Mouse (Mus musculus) heart, embryonic 14.5 days (tissue): ENCODE measurements around the gene Adgrl1. TPM values are rescaled to one million over a fixed set of nuclear protein-coding genes. Genes with fewer than 3 reads are reported as not detected.

Experiments
- ATAC-seq: fragments of 200-750 bp; cut with Nextera tagmentation; 2 replicates; pipeline ENCODE4 v1.8.0; 2017; ENCODE audit warnings: low read depth, moderate TSS enrichment; ENCODE audit not compliant: insufficient number of reproducible peaks, insufficient read depth, low FRiP score
- H3K27ac ChIP-seq, 2 experiments: fragments of 200-500 bp in 1 of 2; fragments of 300-500 bp in 1 of 2; sonication (generic) in 1 of 2; replicated peaks in 1 of 2; 2 replicates each; pipeline ENCODE4 v1.5.1; 2012 to 2014; ENCODE audit warnings: low read depth in 2 of 2, low read length in 2 of 2, control low read depth in 1 of 2, mild to moderate bottlenecking in 1 of 2, mixed read lengths in 1 of 2; ENCODE audit not compliant: control insufficient read depth in 1 of 2, insufficient read depth in 1 of 2
- H3K27me3 ChIP-seq: fragments of 300-500 bp; sonication (generic); 2 replicates; pipeline ENCODE4 v1.6.1; 2014; ENCODE audit warnings: mild to moderate bottlenecking, low read length, control low read depth; ENCODE audit not compliant: control insufficient read depth, insufficient read depth
- H3K36me3 ChIP-seq: fragments of 300-500 bp; sonication (generic); 2 replicates; pipeline ENCODE4 v1.6.1; 2014; ENCODE audit warnings: mild to moderate bottlenecking, control low read depth, low read length, mixed read lengths; ENCODE audit not compliant: control insufficient read depth, insufficient read depth
- H3K4me1 ChIP-seq, 2 experiments: fragments of 200-500 bp in 1 of 2; fragments of 300-500 bp in 1 of 2; sonication (generic) in 1 of 2; 2 replicates each; pipeline ENCODE4 v1.6.1; 2012 to 2014; ENCODE audit warnings: low read length in 2 of 2, control low read depth in 1 of 2, mixed read lengths in 1 of 2; ENCODE audit not compliant: control insufficient read depth in 2 of 2, insufficient read depth in 2 of 2
- H3K4me2 ChIP-seq: fragments of 300-500 bp; sonication (generic); 2 replicates; pipeline ENCODE4 v1.6.1; 2014; ENCODE audit warnings: mild to moderate bottlenecking, low read length
- H3K4me3 ChIP-seq, 2 experiments: fragments of 200-500 bp in 1 of 2; fragments of 300-500 bp in 1 of 2; sonication (generic) in 1 of 2; 2 replicates each; pipeline ENCODE4 v1.5.1; 2012 to 2014; ENCODE audit warnings: low read length in 2 of 2, mild to moderate bottlenecking in 2 of 2, control low read depth in 1 of 2, low read depth in 1 of 2, moderate library complexity in 1 of 2; ENCODE audit not compliant: control insufficient read depth in 1 of 2, insufficient read depth in 1 of 2
- H3K9ac ChIP-seq: fragments of 300-500 bp; sonication (generic); 2 replicates; pipeline ENCODE4 v1.6.1; 2014; ENCODE audit warnings: mild to moderate bottlenecking, low read length
- H3K9me3 ChIP-seq: fragments of 300-500 bp; sonication (generic); 2 replicates; pipeline ENCODE4 v1.6.1; 2016; ENCODE audit warnings: low read length, control low read depth; ENCODE audit not compliant: control insufficient read depth
- WGBS: fragments of 180-500 bp; shearing (Covaris S2); extraction: QIAGEN DNeasy Blood & Tissue Kit; methylation state at CpG from one replicate; pipeline ENCODE4 v1.1.7; 2014; 5-methylcytosine and 5-hydroxymethylcytosine counted together
- polyA plus RNA-seq: library from polyadenylated mRNA; unstranded; fragments of >200 nt; fragmentation: Nextera tagmentation; extraction: Ambion mirVana; gene quantifications from 2 replicates; pipeline ENCODE4 v1.2.1, GENCODE M21; 2014

The Adgrl1 gene
- polyA plus RNA-seq, 1 experiment from 2014 or later, result 13.0 TPM

GRCm38 (mm10) chr8:83917566-83917965, 17.7 kb downstream of the Adgrl1 start:
- 53% methylated on average over 6 of the region's 6 CpGs for WGBS
- Histone ChIP-seq H3K36me3 (peaks cover 36% of the 10 kb centered on the region), H3K4me1 (peaks cover 24 to 29% of the 10 kb centered on the region in 2 experiments), H3K4me3 (no peak overlapping the region), H3K27me3 (no peaks in the 10 kb centered on the region), H3K27ac (no peak overlapping the region), H3K9ac (no peak overlapping the region), H3K4me2 (no peak overlapping the region), H3K9me3 (no peaks in the 10 kb centered on the region)
- ATAC-seq, result no peak

- no peak overlapping the region for H3K4me2 ChIP-seq
- no peak for ATAC-seq
- H3K27ac ChIP-seq, result no peak overlapping the region
- H3K9ac ChIP-seq, result no peak overlapping the region
- peaks cover 62% of the 10 kb centered on the region for H3K36me3 ChIP-seq
- 71% methylated on average over 3 of the region's 3 CpGs for WGBS
- no peak overlapping the region for H3K4me3 ChIP-seq
- no peaks in the 10 kb centered on the region for H3K9me3 ChIP-seq
- H3K27me3 ChIP-seq, result no peaks in the 10 kb centered on the region
- H3K4me1 ChIP-seq, result peaks cover 0 to 2% of the 10 kb centered on the region in 2 experiments; a peak in 3 of 4 replicates
Measured at GRCm38 (mm10) chr8:83921558-83921957, 21.7 kb downstream of the Adgrl1 start.

DNA sequence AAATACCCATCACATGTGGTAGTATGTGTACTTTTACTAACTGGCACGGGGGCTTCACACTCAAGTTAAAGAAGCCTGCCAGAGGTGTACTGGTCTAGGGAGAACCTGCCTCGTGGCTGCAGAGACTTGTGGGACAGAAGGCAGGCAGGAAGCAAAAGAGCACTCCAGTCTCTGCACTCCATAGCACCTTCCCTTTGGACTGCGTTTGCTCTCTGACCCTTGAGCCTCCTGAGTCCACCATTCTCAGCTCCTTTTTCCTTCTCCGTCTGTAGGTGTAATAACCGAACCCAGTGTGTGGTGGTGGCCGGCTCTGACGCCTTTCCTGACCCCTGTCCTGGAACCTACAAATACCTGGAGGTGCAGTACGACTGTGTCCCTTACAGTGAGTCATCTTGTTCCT, 22.8 kb downstream of the Adgrl1 start:
- no peak overlapping the region for H3K4me3 ChIP-seq
- ATAC-seq, result no peak
- WGBS, result 87% methylated on average over 8 of the region's 8 CpGs

GRCm38 (mm10) chr8:83924585-83924984, 24.7 kb downstream of the Adgrl1 start:
- WGBS, result 93% methylated on average over 5 of the region's 5 CpGs
- H3K4me1 ChIP-seq, result no peaks in the 10 kb centered on the region
- peaks cover 74% of the 10 kb centered on the region for H3K36me3 ChIP-seq
- no peak overlapping the region for H3K9ac ChIP-seq
- no peak overlapping the region for H3K4me3 ChIP-seq
- no peaks in the 10 kb centered on the region for H3K9me3 ChIP-seq
- H3K27me3 ChIP-seq, result no peaks in the 10 kb centered on the region
- no peak for ATAC-seq
- H3K4me2 ChIP-seq, result no peak overlapping the region
- no peak overlapping the region for H3K27ac ChIP-seq

More for the DNA sequence above, 22.8 kb downstream of the Adgrl1 start:
- H3K9ac ChIP-seq, result no peak overlapping the region
- no peaks in the 10 kb centered on the region for H3K4me1 ChIP-seq
- H3K9me3 ChIP-seq, result no peaks in the 10 kb centered on the region
- H3K4me2 ChIP-seq, result no peak overlapping the region
- no peak overlapping the region for H3K27ac ChIP-seq
- H3K36me3 ChIP-seq, result peaks cover 72% of the 10 kb centered on the region
- H3K27me3 ChIP-seq, result no peaks in the 10 kb centered on the region

DNA sequence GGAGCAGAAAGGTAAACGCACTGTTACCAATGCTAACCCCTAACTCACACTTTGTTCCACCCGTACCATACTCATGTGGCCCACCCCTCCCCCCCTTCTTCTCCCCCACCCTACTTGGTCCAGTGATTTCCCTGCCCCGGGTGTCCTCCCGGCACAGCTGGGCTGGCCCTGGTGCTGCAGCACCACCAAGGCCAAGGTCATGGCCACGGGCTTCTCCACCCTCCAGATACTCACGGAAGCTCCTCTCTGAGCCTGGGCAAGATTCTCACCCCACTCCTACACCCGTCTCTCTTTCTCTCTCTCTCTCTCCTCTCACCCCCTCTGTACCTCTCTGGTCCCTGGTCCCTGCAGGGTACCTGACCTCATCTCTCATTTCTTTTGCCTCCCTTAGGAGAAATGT, 26.4 kb downstream of the Adgrl1 start:
- no peaks in the 10 kb centered on the region for H3K27me3 ChIP-seq
- H3K4me3 ChIP-seq, result no peak overlapping the region
- no peak overlapping the region for H3K9ac ChIP-seq
- peaks cover 76% of the 10 kb centered on the region for H3K36me3 ChIP-seq
- no peaks in the 10 kb centered on the region for H3K4me1 ChIP-seq
- WGBS, result 62% methylated on average over 7 of the region's 7 CpGs
- no peaks in the 10 kb centered on the region for H3K9me3 ChIP-seq
- H3K4me2 ChIP-seq, result no peak overlapping the region
- no peak overlapping the region for H3K27ac ChIP-seq
- ATAC-seq, result no peak

DNA sequence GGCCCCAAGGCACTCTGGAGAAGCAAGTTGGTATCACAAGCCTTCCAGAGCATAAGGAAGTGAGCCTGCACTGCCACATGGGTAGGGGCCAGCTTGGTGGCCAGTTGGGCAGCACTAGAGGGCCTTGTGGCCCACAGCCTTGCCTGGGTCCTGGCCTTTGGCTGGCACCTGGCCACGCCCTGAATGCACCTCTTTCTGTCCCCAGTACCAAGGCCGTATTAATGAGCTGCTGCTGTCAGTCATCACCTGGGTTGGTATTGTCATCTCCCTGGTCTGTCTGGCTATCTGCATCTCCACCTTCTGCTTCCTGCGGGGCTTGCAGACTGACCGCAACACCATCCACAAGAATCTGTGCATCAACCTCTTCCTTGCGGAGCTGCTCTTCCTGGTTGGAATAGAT, 34.3 kb downstream of the Adgrl1 start:
- H3K4me2 ChIP-seq, result no peak overlapping the region
- no peaks in the 10 kb centered on the region for H3K9me3 ChIP-seq
- H3K27me3 ChIP-seq, result no peaks in the 10 kb centered on the region
- no peak overlapping the region for H3K9ac ChIP-seq
- peaks cover 99% of the 10 kb centered on the region for H3K36me3 ChIP-seq
- ATAC-seq, result no peak
- H3K4me3 ChIP-seq, result no peak overlapping the region
- WGBS, result 78% methylated on average over 5 of the region's 5 CpGs
- H3K4me1 ChIP-seq, result no peaks in the 10 kb centered on the region
- H3K27ac ChIP-seq, result no peak overlapping the region

DNA sequence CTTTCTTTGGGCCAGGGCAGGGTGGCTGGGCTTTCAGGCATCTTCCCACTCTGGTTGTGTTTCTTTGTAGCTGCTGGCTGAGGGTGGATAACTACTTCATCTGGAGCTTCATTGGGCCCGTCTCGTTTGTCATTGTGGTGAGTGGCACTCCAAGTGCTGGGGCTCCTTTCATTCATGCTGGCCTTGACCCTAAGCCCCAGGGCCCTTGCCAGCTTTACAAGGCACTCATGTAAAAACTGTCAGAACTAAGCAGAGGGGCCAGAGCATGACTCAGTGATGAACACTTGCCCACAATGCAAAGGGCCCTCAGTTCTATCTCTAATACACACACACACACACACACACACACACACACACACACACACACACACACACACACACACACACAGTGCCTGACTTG, 35.1 kb downstream of the Adgrl1 start:
- Histone ChIP-seq H3K36me3 (peaks cover 93% of the 10 kb centered on the region), H3K4me2 (no peak overlapping the region)
- ATAC-seq, result no peak

DNA sequence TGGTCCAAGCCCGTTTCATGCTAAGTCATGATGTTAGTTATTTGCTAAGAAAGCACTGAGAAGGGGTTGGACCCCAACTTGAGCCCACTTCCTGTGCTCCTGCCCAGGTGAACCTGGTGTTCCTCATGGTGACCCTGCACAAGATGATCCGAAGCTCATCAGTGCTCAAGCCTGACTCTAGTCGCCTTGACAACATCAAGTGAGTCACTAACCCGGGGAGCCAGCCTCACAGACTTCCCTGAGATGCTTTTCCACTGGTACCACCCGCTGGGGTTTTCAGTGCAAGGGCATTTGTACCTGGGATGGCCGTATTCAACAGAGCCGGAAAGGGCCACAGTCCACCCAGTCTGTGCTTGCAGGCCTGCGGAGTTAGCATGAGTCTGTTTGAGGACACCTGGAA, 35.5 kb downstream of the Adgrl1 start:
- Histone ChIP-seq H3K4me3 (no peak overlapping the region), H3K36me3 (peaks cover 88% of the 10 kb centered on the region), H3K9me3 (no peaks in the 10 kb centered on the region), H3K27me3 (no peaks in the 10 kb centered on the region), H3K27ac (no peak overlapping the region), H3K4me1 (no peaks in the 10 kb centered on the region), H3K4me2 (no peak overlapping the region), H3K9ac (no peak overlapping the region)
- 87% methylated on average over 8 of the region's 8 CpGs for WGBS
- ATAC-seq, result no peak

More for the DNA sequence above, 35.1 kb downstream of the Adgrl1 start:
- WGBS, result 64% methylated on average over 2 of the region's 2 CpGs
- H3K4me3 ChIP-seq, result no peak overlapping the region
- H3K9me3 ChIP-seq, result no peaks in the 10 kb centered on the region
- H3K27me3 ChIP-seq, result no peaks in the 10 kb centered on the region
- H3K27ac ChIP-seq, result no peak overlapping the region
- H3K4me1 ChIP-seq, result no peaks in the 10 kb centered on the region
- H3K9ac ChIP-seq, result no peak overlapping the region
